Mouse (Mus musculus) liver, embryonic 14.5 days (tissue): ENCODE data around the gene Cd59b.
"Not testable (repeated sequence)": the region's sequence is repeated elsewhere in the genome, so short reads cannot be mapped to it uniquely, and the experiment has no call there.

Source experiments
- CTCF ChIP-seq: IDR thresholded peaks from 2 replicates; pipeline ENCODE4 v1.5.1; 2016; ENCODE audit warnings: antibody characterized with exemption, low read depth, control low read depth
- EP300 ChIP-seq: IDR thresholded peaks from 2 replicates; pipeline ENCODE4 v1.6.1; 2016; ENCODE audit warnings: antibody characterized with exemption, low read depth

DNA sequence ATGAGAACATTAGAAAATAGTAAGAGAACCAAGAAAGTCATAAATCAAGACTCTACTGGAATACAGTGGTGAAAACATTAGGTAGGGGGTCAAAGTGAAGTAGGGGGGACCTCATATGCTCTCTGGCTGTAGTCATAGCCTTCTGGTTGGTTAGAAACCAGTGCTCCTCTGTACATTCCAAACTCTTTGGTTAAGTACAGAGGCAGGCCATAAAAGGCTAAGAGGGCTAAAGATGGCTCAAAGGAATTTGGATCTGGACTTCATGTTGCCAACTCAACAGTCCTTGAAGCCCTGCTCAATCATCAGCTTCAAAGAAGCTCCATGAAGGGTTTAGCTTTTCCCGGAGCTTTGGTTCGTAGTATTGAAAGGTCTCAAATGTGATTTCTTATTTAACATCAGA is 39.4 kb downstream of the Cd59b start:
- not testable (repeated sequence) for TF ChIP-seq CTCF, EP300
